Mouse (Mus musculus) spleen, adult 2 months (tissue): Measurements from ENCODE around the gene Olfr675. TPM values are rescaled to one million over a fixed set of nuclear protein-coding genes. Genes with fewer than 3 reads are reported as not detected.
"Not testable (repeated sequence)": the region's sequence is repeated elsewhere in the genome, so short reads cannot be mapped to it uniquely, and the experiment has no call there.

Experiments
- DNase-seq, 2 experiments: peaks; one replicate each; pipeline versions ENCODE4 v3.0.0 to v3.0.0-alpha.2; 2012 to 2021; ENCODE audit warnings: low spot score in 2 of 2, low read depth in 1 of 2
- H3K27ac ChIP-seq: fragments of 200-500 bp; 2 replicates; pipeline ENCODE4 v1.5.1; 2012; ENCODE audit warnings: low read length, inconsistent platforms; ENCODE audit not compliant: insufficient read depth
- H3K27me3 ChIP-seq: fragments of 200-500 bp; 2 replicates; pipeline ENCODE4 v1.6.1; 2012; ENCODE audit warnings: mild to moderate bottlenecking, moderate library complexity, low read length, inconsistent platforms; ENCODE audit not compliant: control insufficient read depth, insufficient read depth
- H3K36me3 ChIP-seq: fragments of 200-500 bp; 2 replicates; pipeline ENCODE4 v1.6.1; 2012; ENCODE audit warnings: mild to moderate bottlenecking, low read length, inconsistent platforms; ENCODE audit not compliant: control insufficient read depth, insufficient read depth
- H3K4me1 ChIP-seq: fragments of 200-500 bp; 2 replicates; pipeline ENCODE4 v1.6.1; 2011; ENCODE audit warnings: inconsistent platforms; ENCODE audit not compliant: control insufficient read depth, insufficient read depth, insufficient read length
- H3K4me3 ChIP-seq: fragments of 200-500 bp; 2 replicates; pipeline ENCODE4 v1.5.1; 2011; ENCODE audit warnings: mild to moderate bottlenecking, inconsistent platforms; ENCODE audit not compliant: insufficient read depth, insufficient read length; ENCODE audit errors: extremely low read depth
- CTCF ChIP-seq: fragments of 200-500 bp; IDR thresholded peaks from 2 replicates; pipeline ENCODE4 v1.5.1; 2011; ENCODE audit warnings: mild to moderate bottlenecking, inconsistent platforms; ENCODE audit not compliant: insufficient read depth, insufficient read length, insufficient replicate concordance; ENCODE audit errors: extremely low read depth
- POLR2A ChIP-seq: fragments of 200-500 bp; IDR thresholded peaks from 2 replicates; pipeline ENCODE4 v1.6.1; 2011; ENCODE audit warnings: low read depth, low read length, inconsistent platforms
- WGBS: fragments of 180-500 bp; shearing (Covaris S2); methylation state at CpG from one replicate; pipeline ENCODE4 v1.1.7; 2018; 5-methylcytosine and 5-hydroxymethylcytosine counted together
- polyA plus RNA-seq: library from polyadenylated mRNA; depleted of rRNA; stranded (reverse); fragments of >200 nt; gene quantifications from 2 replicates; pipeline ENCODE4 v1.2.3, GENCODE M21; 2012; rRNA removed

The Olfr675 gene
- polyA plus RNA-seq: not detected in 2 replicates

DNA sequence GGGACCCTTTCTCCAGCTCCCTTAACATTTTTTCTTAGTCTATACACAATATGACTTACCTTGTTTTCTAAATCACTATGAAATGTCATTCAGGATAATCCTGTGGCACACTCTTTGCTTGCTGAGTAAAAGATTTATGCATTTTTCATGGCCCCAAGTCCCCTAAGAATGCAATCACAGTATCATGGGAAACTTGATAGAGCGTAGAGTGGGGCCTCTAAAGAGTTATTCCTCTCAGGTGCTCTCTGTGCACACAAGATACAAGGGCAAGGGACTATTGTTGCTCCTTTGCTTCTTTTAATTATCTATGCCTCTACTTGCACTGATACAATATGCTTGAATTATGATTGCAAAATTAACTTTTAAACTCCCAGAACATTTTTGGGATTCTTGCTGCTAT lies at the start of gene Olfr675:
Olfr675 (minus strand) TSS at position 101 of the 400 bp plus-strand sequence.
- Histone ChIP-seq H3K4me1 (no peaks in the 10 kb centered on the region), H3K27ac (no peak within 1 kb of the TSS), H3K36me3 (no peaks in the 10 kb centered on the region), H3K27me3 (no peaks in the 10 kb centered on the region), H3K4me3 (no peak within 1 kb of the TSS)
- WGBS: 85% methylated on average over 1 of the region's 1 CpGs
- DNase-seq: no peak
- no peak for TF ChIP-seq POLR2A
- TF ChIP-seq CTCF: no peak

DNA sequence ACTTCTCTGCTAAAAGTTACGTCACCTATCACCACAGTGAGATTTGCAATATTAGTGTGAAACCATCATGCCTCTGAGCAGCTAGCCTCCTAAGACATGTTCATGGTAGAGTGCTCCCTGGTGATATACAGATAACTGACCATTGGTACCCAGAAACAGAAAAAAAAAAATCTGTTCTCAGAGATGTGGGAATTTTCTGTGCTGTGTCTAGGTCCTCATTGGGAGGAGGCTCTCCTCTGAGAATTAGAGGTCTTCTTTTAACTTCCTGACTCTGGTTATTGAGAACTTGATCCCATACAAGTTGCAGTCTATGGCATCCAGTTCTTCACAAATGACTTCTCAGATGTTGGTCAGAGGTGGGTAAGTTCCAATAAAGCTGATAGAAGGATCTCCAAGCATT lies 35.9 kb upstream of the Olfr675 start, which contains the start of gene Olfr678:
Olfr678 (plus strand) TSS at position 301 of the 400 bp plus-strand sequence.
- no peak within 1 kb of the TSS for H3K4me3 ChIP-seq
- DNase-seq: no peak
- TF ChIP-seq CTCF (no peak), POLR2A (no peak)
- H3K36me3 ChIP-seq: no peaks in the 10 kb centered on the region
- no peak within 1 kb of the TSS for H3K27ac ChIP-seq
- 89% methylated on average over 1 of the region's 1 CpGs for whole genome bisulfite sequencing
- H3K4me1 ChIP-seq: no peaks in the 10 kb centered on the region
- no peaks in the 10 kb centered on the region for H3K27me3 ChIP-seq

DNA sequence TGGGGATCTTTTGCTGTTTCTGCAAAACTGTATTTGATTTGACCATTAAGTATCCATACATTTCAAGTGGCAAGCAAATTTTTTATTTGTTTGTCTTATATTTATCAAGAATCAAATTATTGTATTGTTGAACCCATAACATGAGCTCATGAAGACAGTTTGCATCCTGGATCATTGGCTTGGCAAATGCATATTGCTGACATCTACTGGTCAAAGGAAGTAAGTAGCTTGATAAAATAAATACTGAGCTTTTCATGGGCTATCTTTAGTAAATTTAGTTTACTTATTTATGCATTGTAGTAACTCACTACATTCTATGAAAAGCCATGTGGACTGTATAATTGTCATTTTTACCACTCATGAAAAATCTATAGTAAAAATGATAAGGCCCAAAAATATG lies 30.7 kb upstream of the Olfr675 start:
- Histone ChIP-seq H3K4me1 (no peaks in the 10 kb centered on the region), H3K27ac (no peak overlapping the region), H3K36me3 (no peaks in the 10 kb centered on the region), H3K4me3 (no peak overlapping the region), H3K27me3 (no peaks in the 10 kb centered on the region)
- TF ChIP-seq CTCF (no peak), POLR2A (no peak)
- DNase-seq: no peak

DNA sequence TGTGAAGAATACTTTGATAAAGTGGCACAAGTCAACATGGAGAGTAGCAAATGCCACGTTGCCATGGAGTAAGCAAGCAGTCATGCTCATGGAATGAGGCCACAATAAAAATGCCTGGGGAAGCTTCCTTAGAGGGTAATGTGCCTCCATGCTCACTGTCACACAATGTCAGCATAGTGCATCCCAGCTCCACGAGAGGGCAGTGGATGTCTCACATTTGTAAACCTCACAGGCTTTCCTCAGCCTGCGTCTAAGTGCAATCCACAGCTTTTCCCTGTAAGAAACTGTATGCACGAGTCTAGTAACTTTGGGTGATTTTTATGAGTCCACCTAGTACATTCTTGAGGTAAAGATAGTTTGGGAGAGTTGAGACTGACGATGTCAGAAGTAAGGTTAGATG lies 5.6 kb upstream of the Olfr675 start:
- WGBS: 57% methylated on average over 5 of the region's 5 CpGs

DNA sequence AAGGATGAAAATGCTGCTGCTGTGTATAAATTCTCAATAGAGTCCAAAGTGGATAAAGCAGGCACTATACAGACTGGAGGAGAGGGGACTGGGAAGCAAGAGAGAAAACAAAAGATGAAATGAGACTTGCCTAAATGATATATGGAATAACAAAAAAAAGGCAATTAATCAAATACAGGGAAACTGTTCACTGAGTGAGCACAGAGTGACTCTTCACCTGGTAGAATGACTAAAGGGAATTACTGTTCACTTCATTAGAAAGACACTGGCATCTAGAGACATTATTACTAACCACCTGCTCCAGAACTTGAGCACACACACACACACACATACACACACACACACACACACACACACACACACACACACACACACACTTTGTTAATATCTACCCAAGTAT lies 4.1 kb upstream of the Olfr675 start, which contains the start of gene Olfr676:
Olfr676 (plus strand) TSS at position 301 of the 400 bp plus-strand sequence.
- Histone ChIP-seq H3K27me3 (no peaks in the 10 kb centered on the region), H3K27ac (no peak within 1 kb of the TSS), H3K4me1 (no peaks in the 10 kb centered on the region), H3K36me3 (no peaks in the 10 kb centered on the region), H3K4me3 (no peak within 1 kb of the TSS)
- TF ChIP-seq POLR2A (no peak), CTCF (no peak)
- no peak for DNase-seq

More for the DNA sequence above, 5.6 kb upstream of the Olfr675 start:
- DNase-seq, H3K36me3 ChIP-seq, H3K27me3 ChIP-seq, H3K4me3 ChIP-seq, H3K27ac ChIP-seq, H3K4me1 ChIP-seq: not testable (repeated sequence)

DNA sequence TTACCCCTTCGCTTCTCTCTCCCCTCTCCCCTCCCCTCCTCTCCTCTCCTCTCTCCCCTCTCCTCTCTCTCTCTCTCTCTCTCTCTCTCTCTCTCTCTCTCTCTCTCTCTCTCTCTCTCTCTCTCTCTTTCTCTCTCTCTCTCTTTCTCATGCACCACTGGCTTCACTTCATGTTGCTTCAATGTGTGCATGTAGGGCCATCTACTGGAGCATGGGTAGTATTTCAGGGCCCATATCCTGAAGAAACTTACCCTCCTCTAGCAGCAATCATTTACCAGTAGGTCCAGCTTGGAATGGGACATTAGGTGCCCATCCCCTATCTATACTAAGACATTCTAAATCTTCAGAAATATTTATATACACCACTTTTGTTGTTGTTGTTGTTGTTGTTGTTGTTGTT lies 5.7 kb downstream of the Olfr675 start:
- no peaks in the 10 kb centered on the region for H3K4me1 ChIP-seq
- H3K4me3 ChIP-seq: no peak overlapping the region
- H3K36me3 ChIP-seq: no peaks in the 10 kb centered on the region
- TF ChIP-seq CTCF (no peak), POLR2A (no peak)
- no peak overlapping the region for H3K27ac ChIP-seq
- WGBS: 73% methylated on average over 1 of the region's 1 CpGs
- no peaks in the 10 kb centered on the region for H3K27me3 ChIP-seq
- DNase-seq: no peak

DNA sequence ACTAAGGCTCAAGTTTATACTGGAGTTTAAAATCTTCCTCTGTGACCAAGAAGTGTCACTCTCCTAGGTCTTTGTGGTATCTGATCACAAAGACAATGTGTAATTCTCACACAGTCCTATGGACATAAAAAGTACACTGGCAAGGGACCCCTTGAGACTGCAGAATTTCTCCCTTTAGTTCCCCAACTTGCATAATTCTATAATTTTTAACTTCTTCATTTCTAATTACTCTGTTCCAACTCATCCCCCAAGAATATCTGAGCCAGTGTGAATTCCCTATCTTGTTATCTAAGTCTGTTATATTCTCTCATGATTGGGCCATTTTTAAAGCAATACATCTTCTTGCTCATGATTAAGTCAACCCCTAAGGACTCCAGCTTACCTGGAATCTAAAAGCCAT lies 26.3 kb downstream of the Olfr675 start, which contains the start of gene Olfr672:
Olfr672 (minus strand) TSS at position 101 of the 400 bp plus-strand sequence.
- no peaks in the 10 kb centered on the region for H3K36me3 ChIP-seq
- H3K4me1 ChIP-seq: no peaks in the 10 kb centered on the region
- H3K27ac ChIP-seq: no peak within 1 kb of the TSS
- TF ChIP-seq POLR2A: no peak
- TF ChIP-seq CTCF: no peak
- no peak within 1 kb of the TSS for H3K4me3 ChIP-seq
- no peak for DNase-seq
- no peaks in the 10 kb centered on the region for H3K27me3 ChIP-seq
